Mouse (Mus musculus) embryonic fibroblast, embryonic 13.5 days (primary cell): Measurements from ENCODE around the gene Krt88.

ENCODE experiments used
- CTCF ChIP-seq: IDR thresholded peaks from 2 replicates; pipeline ENCODE4 v1.5.1; 2011; ENCODE audit warnings: mild to moderate bottlenecking, control low read depth, low read length, moderate library complexity, borderline replicate concordance; ENCODE audit not compliant: insufficient read depth
- POLR2A ChIP-seq: IDR thresholded peaks from 2 replicates; pipeline ENCODE4 v1.6.1; 2011; ENCODE audit warnings: low read depth, mild to moderate bottlenecking, control low read depth, low read length, moderate library complexity

GRCm38 (mm10) chr15:101495266-101495665, 47.7 kb downstream of the Krt88 start:
- TF ChIP-seq POLR2A (no peak), CTCF (no peak)
